Mouse (Mus musculus) lung, postnatal 0 days (tissue): ENCODE measurements around the gene Bud13.

Experiments used
- CTCF ChIP-seq: IDR thresholded peaks from 2 replicates; pipeline ENCODE4 v1.5.1; 2016; ENCODE audit warnings: antibody characterized with exemption, mild to moderate bottlenecking
- EP300 ChIP-seq: IDR thresholded peaks from 2 replicates; pipeline ENCODE4 v1.6.1; 2016; ENCODE audit warnings: antibody characterized with exemption, mild to moderate bottlenecking, control low read depth

GRCm38 (mm10) chr9:46243122-46243521 is 39.7 kb upstream of the Bud13 start:
- TF ChIP-seq CTCF: no peak
- TF ChIP-seq EP300: no peak
